Mouse (Mus musculus) MEL (cell line): ENCODE measurements around the gene Gm10563.

Experiments used
- BHLHE40 ChIP-seq: IDR thresholded peaks from 2 replicates; pipeline ENCODE4 v1.6.1; 2012; ENCODE audit warnings: low read depth, mild to moderate bottlenecking, inconsistent platforms, low read length, improper control_type of control experiment, borderline replicate concordance
- CHD1 ChIP-seq: IDR thresholded peaks from 2 replicates; pipeline ENCODE4 v1.6.1; 2012; ENCODE audit warnings: low read depth, mild to moderate bottlenecking, inconsistent platforms, low read length, improper control_type of control experiment
- CTCF ChIP-seq, 3 experiments: IDR thresholded peaks in 2 of 3; conservative IDR thresholded peaks in 1 of 3; 2 replicates each; pipeline ENCODE4 v1.5.1; 2011 to 2012; ENCODE audit warnings: low read length in 3 of 3, low read depth in 2 of 3, mild to moderate bottlenecking in 2 of 3, improper control_type of control experiment in 1 of 3, inconsistent platforms in 1 of 3, mixed read lengths in 1 of 3, moderate library complexity in 1 of 3; ENCODE audit not compliant: control insufficient read depth in 1 of 3, insufficient read depth in 1 of 3, poor library complexity in 1 of 3, severe bottlenecking in 1 of 3
- EP300 ChIP-seq, 2 experiments: IDR thresholded peaks; 2 replicates each; pipeline ENCODE4 v1.6.1; 2011; ENCODE audit warnings: improper control_type of control experiment in 2 of 2, low read length in 2 of 2, low read depth in 1 of 2, mild to moderate bottlenecking in 1 of 2
- JUND ChIP-seq: IDR thresholded peaks from 2 replicates; pipeline ENCODE4 v1.6.1; 2011; ENCODE audit warnings: low read depth, mild to moderate bottlenecking, improper control_type of control experiment, low read length
- MAX ChIP-seq: IDR thresholded peaks from 2 replicates; pipeline ENCODE4 v1.6.1; 2011; ENCODE audit warnings: low read length, improper control_type of control experiment
- MEF2A ChIP-seq: IDR thresholded peaks from 2 replicates; pipeline ENCODE4 v1.6.1; 2014; ENCODE audit warnings: low read depth, mild to moderate bottlenecking, inconsistent platforms, low read length, improper control_type of control experiment; ENCODE audit not compliant: poor library complexity, insufficient replicate concordance, severe bottlenecking; ENCODE audit errors: extremely low read depth
- POLR2A ChIP-seq, 2 experiments: IDR thresholded peaks; 2 replicates each; pipeline ENCODE4 v1.6.1; 2011 to 2012; ENCODE audit warnings: low read length in 2 of 2, mild to moderate bottlenecking in 2 of 2, control low read depth in 1 of 2, improper control_type of control experiment in 1 of 2, low read depth in 1 of 2, moderate library complexity in 1 of 2; ENCODE audit not compliant: control insufficient read depth in 1 of 2, insufficient read depth in 1 of 2, poor library complexity in 1 of 2
- TBP ChIP-seq: IDR thresholded peaks from 2 replicates; pipeline ENCODE4 v1.8.0; 2011; ENCODE audit warnings: low read depth, low read length, improper control_type of control experiment
- TCF12 ChIP-seq: IDR thresholded peaks from 2 replicates; pipeline ENCODE4 v1.6.1; 2014; ENCODE audit warnings: low read depth, mild to moderate bottlenecking, inconsistent platforms, low read length, improper control_type of control experiment, moderate library complexity
- USF1 ChIP-seq: IDR thresholded peaks from 2 replicates; pipeline ENCODE4 v1.6.1; 2014; ENCODE audit warnings: low read depth, mild to moderate bottlenecking, inconsistent platforms, low read length, improper control_type of control experiment, moderate library complexity
- ZKSCAN1 ChIP-seq: IDR thresholded peaks from 2 replicates; pipeline ENCODE4 v1.6.1; 2012; ENCODE audit warnings: low read depth, mild to moderate bottlenecking, inconsistent platforms, low read length, improper control_type of control experiment, moderate library complexity
- ZMIZ1 ChIP-seq: IDR thresholded peaks from 2 replicates; pipeline ENCODE4 v1.6.1; 2012; ENCODE audit warnings: low read depth, mild to moderate bottlenecking, inconsistent platforms, low read length, improper control_type of control experiment, moderate library complexity

DNA sequence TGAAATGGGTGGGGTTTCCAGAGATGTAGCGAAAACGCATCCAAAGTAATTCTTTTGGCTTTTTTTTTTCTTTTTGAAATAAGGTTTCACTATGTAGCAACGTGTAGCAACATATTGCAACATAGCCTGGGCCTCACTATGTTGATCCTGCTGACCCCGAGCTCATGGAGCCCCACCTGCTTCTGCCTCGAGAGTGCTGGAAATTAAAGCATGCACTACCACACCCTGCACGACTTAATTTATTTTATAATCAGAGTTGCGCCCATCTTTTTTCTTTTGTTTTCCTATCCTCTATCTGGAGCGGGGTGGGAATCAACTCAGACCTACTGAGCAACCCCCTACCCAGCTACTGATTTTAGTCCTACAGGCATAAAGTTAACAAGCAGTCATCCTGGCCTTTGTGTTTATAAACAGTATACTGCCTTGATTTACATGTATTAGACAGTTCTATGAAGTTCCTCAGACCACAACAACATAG lies 24.4 kb upstream of the Gm10563 start:
- TF ChIP-seq BHLHE40 (no peak), ZKSCAN1 (no peak), MAX (no peak; the same call in 1 of the 2 replicates), CTCF (IDR thresholded peaks at IDR 0.05 in 2 of 3, conservative IDR thresholded peaks at IDR 0.05 in 1 of 3; ENCODE audit: control insufficient read depth in 1 of 3, insufficient read depth in 1 of 3, low read depth in 2 of 3, low read length in 3 of 3, poor library complexity in 1 of 3, severe bottlenecking in 1 of 3) (no peak), TBP (no peak), TCF12 (no peak), USF1 (no peak), POLR2A (IDR thresholded peaks at IDR 0.05; ENCODE audit: control insufficient read depth in 1 of 2, insufficient read depth in 1 of 2, low read depth in 1 of 2, low read length in 2 of 2, poor library complexity in 1 of 2) (no peak; a peak in 1 of 4 replicates), CHD1 (no peak), EP300 (IDR thresholded peaks at IDR 0.05; ENCODE audit: low read depth in 1 of 2, low read length in 2 of 2) (no peak), ZMIZ1 (no peak), MEF2A (no peak), JUND (no peak)
